Mouse (Mus musculus): Measurements from ENCODE around the gene Pip4k2c.
A peak's percentile ranks its signal among the peaks of the same experiment; 100 is the strongest.
"Not testable (repeated sequence)": the region's sequence is repeated elsewhere in the genome, so short reads cannot be mapped to it uniquely, and the experiment has no call there.

The Pip4k2c gene

DNA sequence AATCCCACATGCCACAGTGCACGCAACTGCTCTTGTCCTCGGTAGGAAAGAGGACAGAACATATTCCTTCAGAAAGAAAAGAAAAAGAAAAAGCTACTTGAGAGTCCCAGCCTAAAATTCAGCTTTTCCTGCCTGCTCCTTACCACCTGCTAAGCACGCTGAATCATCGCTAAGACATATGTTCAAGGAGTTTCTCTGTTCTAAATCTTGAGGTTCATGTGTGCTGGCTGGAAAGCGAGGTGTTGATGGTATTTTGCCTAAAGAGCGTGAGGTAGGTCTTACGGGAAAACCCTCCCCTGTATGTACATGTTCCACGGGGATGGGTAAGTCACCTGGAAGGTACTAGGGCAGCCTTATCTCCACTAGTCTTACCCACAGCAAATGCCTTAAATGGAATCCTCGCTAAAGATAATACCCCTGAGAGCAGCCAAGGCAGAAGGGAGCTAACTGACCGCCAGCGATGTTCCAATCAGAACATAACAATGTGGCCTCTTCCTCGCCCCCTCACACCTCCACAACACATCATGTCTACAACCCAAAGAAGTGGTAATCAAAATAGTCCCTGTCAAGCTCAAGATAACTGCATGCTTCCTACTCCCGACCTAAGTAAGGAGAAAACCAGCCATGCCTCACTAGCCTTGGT is 1.3 kb downstream of the Pip4k2c start:
- DNase-seq (ENCODE audit: low spot score) = no peak

DNA sequence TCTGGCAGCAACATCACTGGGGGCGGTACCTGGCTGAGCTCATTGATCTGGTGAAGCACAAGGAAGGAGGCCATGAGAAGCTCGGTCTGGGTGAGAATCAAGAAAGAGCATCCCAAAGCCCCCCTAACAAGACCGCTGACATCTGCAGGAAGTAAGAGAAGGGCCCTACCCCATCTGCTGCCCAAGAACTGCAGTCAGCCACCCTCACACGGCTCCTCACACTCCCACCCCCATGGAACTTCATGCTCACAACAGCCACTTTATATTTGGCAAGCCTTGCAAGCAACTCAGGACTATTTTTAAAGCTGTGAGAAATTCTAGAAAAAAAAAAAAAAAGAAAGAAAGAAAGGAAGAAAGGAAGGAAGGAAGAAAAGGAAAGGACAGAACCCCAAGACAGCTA is 2.5 kb downstream of the Pip4k2c start:
- DNase-seq (ENCODE audit: low spot score) = no peak

DNA sequence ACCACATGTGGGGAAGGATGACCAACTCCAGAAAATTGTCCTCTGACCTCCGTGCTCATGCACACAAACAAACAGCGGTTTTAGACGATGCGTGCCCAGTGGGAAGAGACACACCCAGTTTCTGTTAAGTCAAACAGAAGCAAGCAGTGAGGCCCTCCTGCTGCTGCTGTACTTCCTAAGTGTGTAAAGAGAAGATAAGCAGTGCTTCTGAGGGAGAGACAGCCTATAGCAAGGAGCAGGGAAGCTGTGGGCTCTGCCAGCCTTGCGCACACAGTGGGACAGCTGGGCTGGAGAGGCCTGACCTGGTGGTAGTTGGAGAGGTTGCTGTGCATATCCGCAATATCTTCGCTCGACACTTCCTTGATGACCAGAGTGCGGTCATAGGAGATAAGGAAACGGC is 6.0 kb downstream of the Pip4k2c start:
- no peak for DNase-seq (ENCODE audit: low spot score)

DNA sequence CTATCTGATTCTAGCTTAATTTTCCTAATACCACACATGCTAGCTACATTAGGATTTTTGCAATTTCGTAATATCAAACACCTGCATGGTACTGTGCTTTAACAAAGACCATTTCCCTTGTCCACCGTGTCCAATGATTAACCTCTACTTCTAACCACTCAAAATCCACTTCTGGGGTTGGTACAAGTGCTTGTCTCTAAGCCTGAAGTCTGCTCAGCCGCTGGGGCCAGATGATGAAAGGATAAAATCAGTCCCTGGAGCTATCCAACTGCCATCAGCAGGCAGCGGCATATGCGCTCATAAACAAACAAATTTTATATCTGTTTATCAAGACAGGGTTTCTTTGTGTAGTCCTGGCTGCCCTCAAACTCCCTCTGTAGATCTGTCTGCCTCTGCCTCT is 6.8 kb downstream of the Pip4k2c start:
- DNase-seq (ENCODE audit: low spot score) = no peak

DNA sequence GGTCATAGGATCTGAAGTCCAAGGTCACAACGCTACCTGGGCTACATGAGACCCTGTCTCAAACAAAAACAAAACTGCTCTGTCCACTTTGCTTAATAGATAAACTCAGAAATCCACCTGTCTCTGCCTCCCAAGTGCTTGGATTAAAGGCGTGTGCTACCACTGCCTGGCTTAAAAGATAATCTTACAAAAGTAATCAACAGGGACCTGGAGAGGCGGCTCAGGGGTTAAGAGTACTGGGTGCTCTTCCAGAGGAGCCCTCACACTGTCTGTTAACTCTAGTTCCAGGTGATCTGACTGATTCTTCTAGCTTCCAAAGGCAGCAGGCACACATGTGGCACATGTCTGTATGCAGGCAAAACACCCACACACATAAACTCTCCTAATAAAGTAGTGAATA is 8.3 kb downstream of the Pip4k2c start:
- DNase-seq (ENCODE audit: low spot score) = no peak

DNA sequence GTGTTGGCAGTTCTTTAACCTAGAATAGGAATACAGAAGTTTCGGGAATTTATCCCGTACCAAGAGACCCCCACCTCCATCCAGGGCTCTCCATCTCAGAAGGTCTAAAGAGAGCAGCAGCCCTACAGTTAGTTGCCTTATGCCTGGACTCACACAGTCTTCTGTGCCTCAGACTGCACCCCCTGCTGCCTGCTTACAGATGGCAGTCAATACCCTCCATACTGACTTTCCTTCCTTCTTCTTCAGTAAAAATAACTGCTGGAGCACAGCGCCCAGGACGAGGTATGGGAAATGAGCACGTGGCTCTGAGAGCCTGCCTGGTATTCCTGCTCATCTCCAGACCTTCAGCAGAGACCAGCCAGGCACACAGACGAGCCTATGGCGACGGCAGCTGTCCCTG is 11.1 kb downstream of the Pip4k2c start:
- no peak for DNase-seq (ENCODE audit: low spot score)

DNA sequence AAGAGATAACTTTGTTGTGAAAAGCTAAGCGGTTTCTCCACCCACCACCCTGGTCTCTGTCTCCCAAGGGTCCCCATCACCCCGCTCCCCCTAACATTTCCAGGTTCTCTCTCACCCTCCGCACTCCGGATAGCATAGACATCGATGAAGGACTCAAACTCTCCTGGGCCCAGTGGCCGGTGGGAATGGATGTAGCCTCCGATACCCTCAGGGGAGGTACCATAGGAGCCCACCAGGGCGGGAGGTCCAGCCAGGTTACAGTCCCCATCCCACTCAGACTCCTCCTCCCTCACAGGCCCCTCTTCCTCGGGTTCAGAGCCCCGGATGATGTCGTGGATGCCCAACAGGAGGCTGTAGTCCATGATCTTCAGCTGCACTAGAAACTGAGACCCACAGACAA is 11.9 kb downstream of the Pip4k2c start:
- DNase-seq (ENCODE audit: low spot score) = no peak

DNA sequence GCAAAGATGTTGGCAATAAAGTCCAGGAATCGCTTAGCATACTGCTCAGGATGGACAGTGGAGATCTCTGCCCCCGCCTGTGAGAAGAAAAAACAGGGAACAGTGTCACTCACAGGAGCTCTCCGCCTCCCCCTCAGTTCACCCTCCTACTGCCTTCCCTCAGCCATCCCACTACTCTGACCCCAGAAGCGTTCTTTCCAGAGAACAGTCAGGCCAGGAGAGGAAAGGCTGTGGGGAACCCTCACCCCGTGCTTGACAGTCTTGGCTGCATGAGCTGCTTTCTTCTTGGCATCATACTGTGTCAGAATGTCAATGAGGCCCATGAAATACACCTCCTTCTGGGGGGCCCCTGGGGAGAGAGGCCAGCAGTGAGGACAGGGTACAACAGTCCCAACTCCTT is 12.3 kb downstream of the Pip4k2c start:
- DNase-seq (ENCODE audit: low spot score) = no peak

DNA sequence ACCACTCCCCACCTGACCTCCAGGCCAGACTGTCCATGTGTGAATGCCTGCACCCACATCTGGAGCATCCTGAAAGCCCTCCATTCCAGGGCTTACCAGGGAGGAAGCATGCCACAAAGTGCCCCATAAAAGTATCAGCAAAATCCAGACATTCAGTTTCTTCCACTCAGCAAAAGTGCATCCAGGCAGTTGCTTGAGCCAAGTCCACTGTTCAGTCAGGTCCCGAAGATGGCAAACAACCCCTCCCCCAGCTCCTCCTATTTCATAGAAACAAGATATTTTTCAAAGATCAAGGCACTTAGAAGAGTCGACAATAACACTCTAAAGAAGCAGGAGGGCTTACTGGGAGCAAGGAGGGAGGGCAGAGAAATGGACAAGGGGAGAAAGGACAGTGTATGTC is 12.9 kb downstream of the Pip4k2c start:
- no peak for DNase-seq (ENCODE audit: low spot score)

DNA sequence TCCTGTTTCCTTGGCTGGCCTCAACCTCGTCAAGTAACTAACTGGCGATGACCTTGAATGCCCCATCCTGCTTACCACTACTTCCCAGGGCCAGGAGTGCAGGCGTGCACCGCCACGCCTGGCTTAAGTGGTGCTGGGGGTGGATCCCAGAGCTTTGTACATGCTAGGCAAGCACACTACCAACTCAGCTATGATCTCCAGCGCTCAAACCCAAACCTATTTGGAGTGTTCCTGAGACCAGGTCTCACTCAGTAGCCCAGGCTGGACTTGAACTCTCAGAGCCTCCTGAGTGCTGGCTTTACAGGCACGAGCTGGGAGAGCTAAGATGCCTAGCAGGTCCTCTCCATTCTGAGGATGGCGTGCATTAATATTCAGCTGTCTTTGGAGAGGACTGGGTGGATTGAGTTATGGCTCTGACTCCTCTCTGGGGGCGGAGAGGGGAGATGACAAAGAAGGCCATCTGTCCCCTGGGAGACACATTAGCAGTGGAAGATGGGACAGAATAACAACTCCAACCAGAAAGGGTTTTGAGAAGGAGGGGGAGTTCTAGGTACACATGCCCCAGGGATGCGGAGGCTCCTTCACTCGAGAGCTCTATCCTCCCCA is 13.8 kb downstream of the Pip4k2c start:
- no peak for DNase-seq (ENCODE audit: low spot score)

DNA sequence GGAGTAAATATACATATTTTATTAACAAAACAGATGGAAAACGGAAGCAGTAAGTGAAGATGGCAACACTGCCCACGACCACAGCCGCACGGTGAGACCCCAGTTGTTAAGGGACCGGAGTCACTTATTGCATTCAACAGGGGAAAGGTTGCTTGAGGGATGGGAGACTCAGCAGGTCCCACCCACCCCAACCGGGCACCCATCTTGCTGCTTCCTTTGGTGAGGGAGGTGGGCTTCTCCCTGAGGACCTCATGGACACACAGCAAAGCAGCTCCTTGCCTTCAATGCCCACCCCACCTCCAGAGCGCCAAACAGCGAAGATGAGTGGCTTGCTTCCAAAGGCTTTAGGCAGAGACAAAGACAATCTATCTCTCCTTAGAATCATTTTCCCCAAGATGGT is 14.3 kb downstream of the Pip4k2c start:
- no peak for DNase-seq (ENCODE audit: low spot score)

DNA sequence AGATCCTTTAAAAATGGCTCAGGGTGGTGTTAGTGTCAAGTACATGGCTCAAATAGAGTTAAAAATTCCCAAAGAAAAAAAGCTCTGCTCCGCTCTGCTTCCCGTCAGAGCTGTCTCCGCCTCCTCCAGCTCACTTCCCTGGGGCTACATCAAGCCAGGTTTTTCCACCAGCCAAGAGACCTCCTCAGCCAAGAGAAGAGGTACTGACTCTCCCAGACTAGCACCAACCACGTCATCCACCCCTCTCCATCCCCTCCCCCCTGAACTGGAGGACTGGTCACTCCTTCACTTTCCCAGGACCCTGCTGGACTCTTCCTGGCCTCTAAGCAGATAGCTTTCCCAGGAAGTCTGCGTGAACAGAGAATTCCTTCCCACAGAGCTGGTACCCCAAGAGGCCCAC is 15.0 kb downstream of the Pip4k2c start:
- peak; percentile 62 for DNase-seq (ENCODE audit: low spot score)

DNA sequence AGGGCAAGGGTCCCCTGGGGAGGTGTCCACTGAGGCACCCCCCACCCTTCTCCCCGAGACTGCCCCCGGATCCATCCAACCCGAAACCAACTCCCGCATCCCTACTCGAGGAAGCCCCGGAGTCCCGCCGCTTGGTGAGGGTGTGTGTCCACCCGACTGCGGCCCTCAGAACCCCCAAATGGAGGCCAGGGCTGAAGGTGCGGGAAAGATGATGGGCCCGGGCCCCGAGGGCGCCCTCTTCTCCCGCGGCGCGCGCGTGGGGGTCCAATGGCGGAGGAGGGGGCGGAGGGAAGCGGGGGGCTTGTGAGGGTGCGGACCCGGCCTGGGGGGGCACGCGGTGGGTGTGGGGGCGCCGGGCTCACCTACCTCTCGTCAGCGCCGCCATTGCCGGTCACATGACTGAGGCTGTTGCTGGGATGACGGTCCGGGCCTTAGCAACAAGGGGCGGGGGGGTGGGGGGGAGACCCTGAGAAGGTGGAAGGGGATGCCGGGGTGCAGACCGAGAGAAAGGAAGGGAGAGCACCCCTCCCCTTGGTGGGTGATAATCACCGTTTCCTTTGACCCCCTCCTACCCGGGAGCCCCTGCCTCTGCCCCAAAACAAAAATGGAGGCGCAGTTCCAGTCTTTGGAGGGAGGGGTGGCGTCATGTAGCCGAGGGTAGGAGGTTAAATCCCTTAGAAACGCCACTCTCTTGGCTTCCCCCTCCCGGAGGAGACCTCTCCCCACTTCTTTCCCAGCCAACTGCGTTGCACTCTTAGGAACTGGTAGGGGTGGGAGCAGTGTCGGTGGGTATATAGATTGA is 15.9 kb downstream of the Pip4k2c start, which contains the start of gene Dtx3:
TSS of gene Dtx3 (minus strand) at position 401 of the 802 bp plus-strand sequence.
- DNase-seq (ENCODE audit: low spot score) = no peak

DNA sequence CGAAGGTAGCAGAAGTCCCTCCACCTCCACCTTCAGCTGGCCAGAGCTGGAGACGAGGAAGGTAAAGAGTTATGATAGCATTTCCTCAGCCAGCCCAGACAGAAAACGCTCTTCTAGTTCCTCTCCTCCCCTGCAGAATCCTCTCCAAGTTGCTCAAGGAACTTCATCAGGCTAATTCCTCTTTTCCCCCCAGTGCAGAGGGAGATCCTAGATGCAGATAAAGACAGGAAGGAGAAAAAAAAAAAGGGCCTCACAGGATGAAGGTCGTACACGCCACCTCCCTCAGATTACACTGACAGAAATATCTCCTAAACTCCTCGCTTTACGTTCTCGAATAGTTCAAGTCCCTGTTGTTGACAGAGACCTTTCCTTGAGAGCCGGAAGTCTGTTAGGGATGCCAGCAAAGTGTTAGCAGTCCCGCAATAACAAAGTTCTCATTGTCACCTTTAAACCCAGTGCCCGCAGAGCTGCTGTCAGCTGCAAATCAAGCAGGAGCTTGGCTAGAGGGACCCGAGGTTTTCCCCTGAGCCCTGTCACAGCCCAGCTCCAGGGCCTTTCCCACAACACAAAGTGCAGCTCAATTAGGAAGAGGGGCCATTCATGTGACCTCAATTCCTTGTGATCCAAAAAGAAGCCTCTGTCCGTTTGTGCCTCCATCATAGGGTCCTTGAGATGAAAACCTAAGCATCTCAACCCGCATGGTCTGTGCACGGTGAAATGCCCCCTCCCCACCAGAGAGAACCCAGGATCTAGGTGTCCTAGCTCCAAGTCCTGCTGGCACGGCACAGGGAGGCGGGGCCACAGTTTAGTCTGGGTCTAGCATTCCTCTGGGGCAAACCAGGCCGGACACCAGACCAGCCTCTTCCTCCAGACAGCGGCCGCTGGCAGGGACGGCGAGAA is 16.7 kb downstream of the Pip4k2c start:
- peak; percentile 44 for DNase-seq (ENCODE audit: low spot score)

DNA sequence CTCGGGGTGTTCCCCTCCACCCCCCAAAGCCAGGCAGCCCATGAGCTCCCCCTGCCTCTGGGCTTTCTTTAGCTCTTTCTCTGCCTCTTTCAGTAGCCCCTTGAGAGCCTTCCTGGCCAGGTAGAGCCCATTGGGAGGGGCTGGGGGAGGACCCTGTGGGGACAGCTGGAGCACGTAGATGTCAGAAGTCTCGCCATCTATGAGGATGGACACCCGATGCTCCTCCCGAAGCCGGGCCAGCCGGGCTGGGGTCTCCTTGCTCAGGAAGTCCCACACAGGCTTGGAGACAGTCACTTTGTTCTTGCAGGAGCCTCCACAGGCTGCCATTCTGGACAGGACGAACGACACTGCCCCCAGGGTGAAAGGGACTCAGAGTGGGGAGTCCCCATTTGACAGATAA is 18.4 kb downstream of the Pip4k2c start:
- DNase-seq (ENCODE audit: low spot score) = no peak

DNA sequence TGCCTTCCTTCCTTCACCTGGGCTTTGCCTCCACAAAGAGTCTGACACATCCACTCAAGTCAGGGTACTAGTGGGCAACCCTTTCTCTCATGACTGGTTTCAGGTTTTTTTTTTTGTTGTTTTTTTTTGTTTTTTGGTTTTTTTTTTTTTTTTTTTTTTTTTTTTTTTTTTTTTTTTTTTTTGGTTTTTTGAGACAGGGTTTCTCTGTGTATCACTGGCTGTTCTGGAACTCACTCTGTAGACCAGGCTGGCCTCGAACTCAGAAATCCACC is 19.4 kb downstream of the Pip4k2c start:
- DNase-seq (ENCODE audit: low spot score) = not testable (repeated sequence)

DNA sequence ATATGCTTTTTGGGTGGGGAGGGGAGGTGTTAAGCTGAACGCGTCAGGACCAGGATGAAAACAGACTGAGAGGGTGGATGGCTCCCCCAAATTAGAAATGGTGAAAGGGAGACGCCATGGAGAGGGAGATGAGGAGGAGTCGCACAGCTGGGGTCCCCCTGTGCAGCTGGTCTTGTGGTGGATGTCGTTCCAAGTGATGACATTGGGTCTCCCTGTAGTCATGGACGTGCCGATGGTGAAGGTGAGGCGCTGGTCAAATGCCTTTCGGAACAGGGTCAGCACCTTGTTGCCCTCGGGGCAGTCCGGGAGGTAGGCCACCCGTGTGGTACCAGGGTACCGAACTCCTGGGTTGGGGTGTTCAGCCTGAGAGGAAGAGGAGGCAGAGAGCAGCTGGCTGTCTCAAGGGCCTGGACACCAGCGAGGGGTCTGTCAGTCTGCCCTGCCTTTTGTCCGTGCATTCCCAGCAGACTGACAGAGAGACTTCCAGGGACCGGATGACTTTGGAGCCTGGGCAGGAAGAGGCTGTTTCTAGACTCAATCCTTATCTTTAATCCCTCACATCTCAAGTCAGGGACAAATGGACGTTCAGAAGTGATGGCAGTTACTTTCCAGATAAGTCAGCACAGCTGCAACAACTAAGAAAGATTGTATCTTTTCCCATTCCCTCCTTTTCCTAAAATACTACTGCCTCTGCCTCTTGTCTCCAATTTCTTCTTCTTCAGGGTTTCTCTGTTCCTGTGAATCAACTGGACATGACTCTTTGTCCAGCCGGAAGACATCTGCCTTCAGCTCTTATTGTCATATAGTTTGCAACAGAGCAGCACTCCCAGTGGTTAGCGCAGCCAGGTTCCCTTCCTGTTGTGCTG is 20.0 kb downstream of the Pip4k2c start:
- DNase-seq (ENCODE audit: low spot score) = no peak

DNA sequence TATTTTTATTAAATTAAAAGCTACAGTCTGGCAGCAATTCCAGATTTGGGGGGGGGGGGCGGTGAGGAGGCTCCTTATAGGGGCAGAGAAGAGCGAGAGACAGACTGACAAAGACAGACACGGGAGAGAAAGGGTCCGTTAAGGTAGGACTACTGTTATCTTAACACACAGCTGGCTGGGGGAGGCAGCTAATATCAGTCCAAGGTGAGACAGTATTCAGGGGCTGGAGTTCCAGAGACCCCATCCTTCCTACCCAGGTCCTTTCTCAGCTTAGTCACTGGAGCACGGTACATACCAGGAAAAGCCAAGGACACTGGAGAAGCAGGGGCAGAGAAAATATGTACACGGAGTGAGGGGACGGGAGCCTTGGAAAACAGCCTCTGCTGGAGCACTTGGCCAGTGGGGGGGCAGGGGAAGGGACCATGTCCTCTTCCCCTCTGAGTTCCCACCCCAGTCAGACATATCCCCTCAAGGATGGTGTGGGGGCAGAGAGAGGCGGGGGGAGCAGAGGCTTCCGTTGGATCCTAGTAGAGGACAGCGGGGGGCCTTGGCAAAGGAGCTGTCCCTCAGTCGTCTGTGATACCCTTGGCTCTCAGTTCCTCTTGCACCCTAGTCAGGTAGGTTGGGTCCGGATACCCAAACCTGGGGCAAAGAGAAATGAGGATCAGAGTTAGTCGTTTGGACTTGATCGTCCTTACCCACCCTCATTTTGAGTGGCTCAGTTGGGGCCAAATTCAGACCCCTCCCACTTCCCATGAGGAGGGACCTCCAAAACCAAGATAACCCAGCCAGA is 20.8 kb downstream of the Pip4k2c start:
- no peak for DNase-seq (ENCODE audit: low spot score)

DNA sequence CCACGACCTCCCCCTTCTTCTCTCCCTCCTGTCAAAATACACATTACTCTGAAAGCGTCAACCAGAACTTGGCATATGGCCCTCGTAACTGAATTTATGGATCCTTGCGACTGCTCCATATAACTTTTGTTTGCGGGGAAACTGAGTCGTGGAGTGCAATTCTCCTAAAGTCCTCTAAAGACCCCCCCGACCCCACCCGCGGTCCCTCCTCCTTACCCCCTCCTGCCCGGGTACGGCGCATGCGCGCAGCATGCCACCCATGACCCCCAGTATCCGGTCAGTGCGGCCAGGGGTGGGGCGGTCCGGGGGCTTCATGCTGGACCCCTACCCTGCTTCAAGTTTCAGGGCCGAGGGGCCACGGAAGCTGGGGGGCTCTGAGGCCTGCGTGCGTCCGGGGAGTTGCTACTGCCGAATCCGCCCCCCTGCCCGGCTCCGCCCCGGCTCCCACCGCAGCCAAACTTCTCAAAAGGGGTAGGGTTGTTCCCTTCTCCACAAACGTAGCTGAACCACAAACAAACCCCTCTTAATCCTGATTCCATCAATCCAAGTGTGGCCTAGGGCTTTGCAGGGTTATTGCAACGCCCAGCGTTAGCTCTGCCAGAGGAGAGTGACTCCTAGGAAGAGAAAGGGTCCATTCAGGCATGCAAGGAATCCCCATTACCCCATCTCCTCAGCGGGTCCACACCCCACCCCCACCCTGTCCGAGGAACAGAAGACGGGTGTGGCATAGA is 21.6 kb downstream of the Pip4k2c start, which contains the start of gene Arhgef25:
TSS of gene Arhgef25 (minus strand) at position 433 of the 731 bp plus-strand sequence.
- DNase-seq (ENCODE audit: low spot score) = peak; percentile 37

DNA sequence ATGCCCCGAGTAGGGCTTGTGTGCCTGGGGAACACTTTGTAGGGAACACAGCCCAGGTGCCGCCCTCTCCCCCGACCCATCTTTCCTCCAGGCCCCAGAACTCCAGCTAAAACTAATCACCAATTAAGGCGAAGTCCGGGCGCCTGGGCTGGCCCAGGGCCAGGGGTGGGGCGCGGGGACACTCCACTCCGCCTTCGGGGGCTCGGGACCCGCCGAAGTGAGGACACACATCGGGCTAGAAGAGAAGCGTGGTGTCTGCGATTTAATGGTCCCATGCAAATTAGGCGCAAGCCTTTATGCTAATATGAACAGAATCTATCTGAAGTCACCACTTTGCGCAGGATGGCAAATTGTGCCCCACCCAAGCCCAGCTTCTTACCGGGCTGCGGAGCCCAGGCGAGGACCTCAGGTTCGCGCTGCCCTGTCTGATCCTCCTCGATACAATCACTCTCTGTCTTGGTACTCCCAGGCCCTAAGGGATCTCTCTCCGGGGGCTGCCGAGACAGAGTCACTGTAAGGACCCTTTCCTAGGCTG is 22.2 kb downstream of the Pip4k2c start:
- DNase-seq (ENCODE audit: low spot score) = no peak
